Mouse (Mus musculus) bone marrow macrophage, adult 2 months (primary cell): ENCODE results near the gene Adgrl1.

Source experiments
- CTCF ChIP-seq: IDR thresholded peaks from 2 replicates; pipeline ENCODE4 v1.5.1; 2012; ENCODE audit warnings: low read depth, mild to moderate bottlenecking, low read length, moderate library complexity
- POLR2A ChIP-seq: IDR thresholded peaks from 2 replicates; pipeline ENCODE4 v1.6.1; 2012; ENCODE audit warnings: mild to moderate bottlenecking, low read depth, low read length, borderline replicate concordance

DNA sequence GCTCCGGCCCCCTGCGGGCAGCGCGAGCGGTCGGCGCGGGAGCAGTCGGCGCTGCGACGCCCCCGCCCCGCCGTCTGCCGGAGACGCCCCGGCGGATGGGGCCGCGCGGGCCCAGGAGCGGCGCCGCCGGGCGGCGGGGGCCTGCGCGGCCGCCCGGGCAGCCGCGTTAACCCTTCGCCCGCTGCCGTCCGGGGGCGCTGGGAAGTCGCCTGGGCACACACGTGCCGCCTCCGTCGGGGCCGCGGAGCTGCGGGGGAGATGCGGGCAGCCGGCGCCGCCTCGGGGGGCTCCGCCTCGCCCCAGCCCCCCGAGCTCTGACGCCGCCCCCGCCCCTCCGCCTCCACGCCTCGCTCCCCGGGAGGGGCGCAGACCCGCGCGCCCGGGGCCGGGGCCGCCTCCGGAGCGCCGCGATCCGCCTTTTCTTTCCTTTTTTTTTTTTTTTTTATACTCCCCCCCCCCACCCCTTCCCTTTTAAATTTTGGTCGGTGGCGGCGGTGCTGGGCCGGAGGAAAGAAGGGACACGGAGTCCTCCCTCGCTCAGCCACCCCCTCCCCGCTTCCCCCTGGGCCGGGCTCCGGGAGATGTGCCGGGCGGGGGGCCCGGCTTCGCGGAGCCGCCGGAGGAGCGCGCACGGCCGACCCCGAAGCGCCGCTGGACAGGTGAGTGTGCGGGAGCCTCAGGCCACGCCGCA, 506 bp downstream of the Adgrl1 start:
- TF ChIP-seq CTCF (no peak), POLR2A (no peak)
